In genomic region chr7:126780971-126781635, GRCm38 (mm10) we compare ENCODE assay signal across 7 mouse cellular contexts. TPM values are rescaled to one million over a fixed set of nuclear protein-coding genes. Genes with fewer than 3 reads are reported as not detected.
DNase-seq lines count a peak whose midpoint lies in the region; ATAC-seq and TF ChIP-seq lines count a peak whose summit lies in the region.

TSS of gene Tbx6 (plus strand) at chr7:126781483.

- H3K9me3 ChIP-seq in forebrain, embryonic 12.5 days, result no peaks in the 10 kb centered on the region
- H3K9me3 ChIP-seq in neural tube, embryonic 13.5 days, result no peaks in the 10 kb centered on the region

- 39% methylated on average over 22 of the region's 22 CpGs for WGBS in spleen, adult 2 months
- WGBS in forebrain, embryonic 12.5 days, result 8% methylated on average over 22 of the region's 22 CpGs
- 3% methylated on average over 22 of the region's 22 CpGs for WGBS in neural tube, embryonic 13.5 days

- H3K4me3 ChIP-seq in spleen, adult 2 months (ENCODE audit: extremely low read depth, insufficient read depth, insufficient read length), result no peak within 1 kb of the TSS
- H3K4me3 ChIP-seq in forebrain, embryonic 12.5 days (replicated peaks), result peak within 1 kb of the TSS; percentile 39
- peak within 1 kb of the TSS; percentile 41 for H3K4me3 ChIP-seq in neural tube, embryonic 13.5 days

- no peaks in the 10 kb centered on the region for H3K27me3 ChIP-seq in spleen, adult 2 months (ENCODE audit: control insufficient read depth, insufficient read depth, low read length)
- no peaks in the 10 kb centered on the region for H3K27me3 ChIP-seq in forebrain, embryonic 12.5 days
- H3K27me3 ChIP-seq in neural tube, embryonic 13.5 days, result no peaks in the 10 kb centered on the region

- H3K4me1 ChIP-seq in spleen, adult 2 months (ENCODE audit: control insufficient read depth, insufficient read depth, insufficient read length), result peaks cover 15% of the 10 kb centered on the region
- H3K4me1 ChIP-seq in forebrain, embryonic 12.5 days, result peaks cover 41% of the 10 kb centered on the region
- H3K4me1 ChIP-seq in neural tube, embryonic 13.5 days (replicated peaks), result peaks cover 55% of the 10 kb centered on the region

- ATAC-seq in forebrain, embryonic 12.5 days (ENCODE audit: low FRiP score), result peak; percentile 2; the same call in 1 of the 2 replicates
- peak; percentile 2; the same call in 1 of the 2 replicates for ATAC-seq in neural tube, embryonic 13.5 days (ENCODE audit: low read depth)
- ATAC-seq in CD4-positive, CD25-positive, alpha-beta regulatory T cell, adult 4 months, result no peak

- TF ChIP-seq CTCF in spleen, adult 2 months (IDR thresholded peaks at IDR 0.05; ENCODE audit: extremely low read depth, insufficient read depth, insufficient read length, insufficient replicate concordance), result no peak

- peak within 1 kb of the TSS; percentile 93 for H3K4me2 ChIP-seq in forebrain, embryonic 12.5 days
- H3K4me2 ChIP-seq in neural tube, embryonic 13.5 days, result peak within 1 kb of the TSS; percentile 93

- H3K9ac ChIP-seq in forebrain, embryonic 12.5 days, result peak within 1 kb of the TSS; percentile 53
- H3K9ac ChIP-seq in neural tube, embryonic 13.5 days, result peak within 1 kb of the TSS; percentile 73

- no peak for DNase-seq in spleen, adult 2 months (ENCODE audit: low read depth in 1 of 2, low spot score in 2 of 2)
- DNase-seq in spleen, adult 18-20 months, result no peak
- DNase-seq in kidney, postnatal 10 days, result peak; percentile 72
- DNase-seq in left cerebral cortex, adult 18-20 months (ENCODE audit: low spot score in 2 of 2), result no peak

- peaks cover 28% of the 10 kb centered on the region for H3K36me3 ChIP-seq in spleen, adult 2 months (ENCODE audit: control insufficient read depth, insufficient read depth, low read length)
- peaks cover 25% of the 10 kb centered on the region for H3K36me3 ChIP-seq in forebrain, embryonic 12.5 days (replicated peaks)
- H3K36me3 ChIP-seq in neural tube, embryonic 13.5 days, result peaks cover 34% of the 10 kb centered on the region

- H3K27ac ChIP-seq in spleen, adult 2 months (ENCODE audit: insufficient read depth, low read length), result no peak within 1 kb of the TSS
- H3K27ac ChIP-seq in forebrain, embryonic 12.5 days, result peak within 1 kb of the TSS; percentile 79
- H3K27ac ChIP-seq in neural tube, embryonic 13.5 days (replicated peaks), result peak within 1 kb of the TSS; percentile 82

- TF ChIP-seq POLR2A in spleen, adult 2 months (IDR thresholded peaks at IDR 0.05; ENCODE audit: low read depth, low read length), result no peak

RNA-seq across cellular contexts. Expression of gene Tbx6, which starts in this region (rescaled TPM):
- 16.6 and 17.9 TPM in 2 replicates for polyA plus RNA-seq in spleen, adult 2 months (2012; rRNA removed)
- 0.33 and 0.56 TPM in 2 replicates for polyA plus RNA-seq in forebrain, embryonic 12.5 days (2016; fragmentation: Nextera tagmentation; extraction: Ambion mirVana)
- 0.25 and 0.66 TPM in 2 replicates for polyA plus RNA-seq in neural tube, embryonic 13.5 days (2015; fragmentation: Nextera tagmentation; extraction: Ambion mirVana)
- total RNA-seq in left cerebral cortex, adult 18-20 months (2021), result under 1 TPM; 0.56 to 0.63 TPM
- 1 to 10 TPM; 5.9 to 7.5 TPM for polyA plus RNA-seq in CD4-positive, CD25-positive, alpha-beta regulatory T cell, adult 4 months (2017; shearing (Covaris generic))

Comparison
In these comparisons a context has a peak if more than half of its experiments do, and no peak if none do; other contexts are left out.
1. Peak in ATAC-seq, H3K4me3 ChIP-seq, H3K27ac ChIP-seq, H3K9ac ChIP-seq and H3K4me2 ChIP-seq in forebrain, embryonic 12.5 days; RNA of the gene not detected or under 1 TPM.
2. Peak in ATAC-seq, H3K4me3 ChIP-seq, H3K27ac ChIP-seq, H3K9ac ChIP-seq and H3K4me2 ChIP-seq in neural tube, embryonic 13.5 days; RNA of the gene not detected or under 1 TPM.